Mouse (Mus musculus): ENCODE measurements around the gene Rbm14.
"Not testable (repeated sequence)": the region's sequence is repeated elsewhere in the genome, so short reads cannot be mapped to it uniquely, and the experiment has no call there.

Rbm14 gene

GRCm38 (mm10) chr19:4812334-4812949, 1.0 kb upstream of the Rbm14 start:
- DNase-seq (ENCODE audit: low spot score), result not testable (repeated sequence)

GRCm38 (mm10) chr19:4811909-4812242, 442 bp upstream of the Rbm14 start:
- DNase-seq (ENCODE audit: low spot score), result no peak

- no peak for DNase-seq (ENCODE audit: low spot score)
Observed at GRCm38 (mm10) chr19:4810746-4811062, 730 bp downstream of the Rbm14 start.

DNA sequence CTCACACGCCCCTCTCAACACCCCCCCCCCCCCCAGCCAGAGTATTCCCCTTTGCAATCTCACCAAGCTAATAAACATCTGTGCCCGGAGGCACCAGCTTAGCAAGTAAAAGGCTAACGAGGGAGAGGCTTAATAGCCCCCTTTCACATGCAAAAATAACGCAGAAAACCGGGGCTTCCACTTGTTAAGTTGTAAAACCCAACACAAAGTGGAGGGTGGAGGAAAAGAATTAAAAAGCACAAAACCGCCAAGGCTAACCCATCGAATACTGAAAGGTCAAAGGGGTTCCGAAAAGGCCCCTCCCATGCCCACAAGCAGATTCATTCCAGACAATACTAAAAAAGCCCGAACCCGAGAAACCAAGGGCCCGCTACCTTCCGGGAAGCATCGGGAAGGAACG, 1.1 kb downstream of the Rbm14 start:
- DNase-seq (ENCODE audit: low spot score), result no peak

DNA sequence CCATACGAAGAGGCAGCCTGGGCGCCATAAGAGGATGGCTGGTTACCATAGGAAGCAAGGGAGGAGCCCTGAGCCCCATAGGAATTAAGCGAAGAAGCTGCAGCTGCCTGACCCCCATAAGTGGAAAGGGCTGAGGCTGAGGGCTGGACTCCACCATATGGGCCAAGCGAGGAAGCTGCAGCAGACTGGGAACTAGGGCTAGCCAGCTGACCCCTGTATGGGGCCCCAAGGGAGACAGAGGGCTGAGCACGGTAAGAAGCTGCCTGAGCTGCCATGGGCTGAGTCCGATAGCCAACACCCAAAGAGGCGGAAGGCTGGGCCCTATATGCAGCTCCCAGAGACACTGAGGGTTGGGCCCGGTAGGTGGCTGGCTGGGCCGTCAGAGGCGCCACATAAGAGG, 8.2 kb downstream of the Rbm14 start:
- no peak for DNase-seq (ENCODE audit: low spot score)

- DNase-seq (ENCODE audit: low spot score), result no peak
Observed at GRCm38 (mm10) chr19:4802691-4803091, 8.7 kb downstream of the Rbm14 start.

GRCm38 (mm10) chr19:4799083-4799482, 12.4 kb downstream of the Rbm14 start:
- no peak for DNase-seq (ENCODE audit: low spot score)

DNA sequence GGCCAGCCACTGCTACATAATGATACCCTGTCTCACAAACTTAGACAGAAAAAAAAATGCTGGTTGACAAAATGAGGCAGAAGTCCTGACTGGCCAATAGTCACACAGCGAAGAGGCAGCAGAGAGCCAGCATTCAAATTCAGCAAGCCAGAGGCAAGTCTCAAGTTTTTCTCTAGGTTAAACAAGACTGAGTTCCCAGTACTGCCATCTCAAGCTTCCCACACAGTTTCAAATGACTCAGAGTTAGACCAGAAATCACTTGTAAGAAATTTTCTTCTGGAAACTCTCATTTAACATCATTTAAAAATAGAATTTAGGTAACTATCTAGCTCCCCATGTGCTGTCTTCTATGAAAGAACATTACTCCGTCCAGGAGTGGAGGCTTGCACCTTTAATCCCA, 13.6 kb downstream of the Rbm14 start:
- DNase-seq (ENCODE audit: low spot score), result no peak

DNA sequence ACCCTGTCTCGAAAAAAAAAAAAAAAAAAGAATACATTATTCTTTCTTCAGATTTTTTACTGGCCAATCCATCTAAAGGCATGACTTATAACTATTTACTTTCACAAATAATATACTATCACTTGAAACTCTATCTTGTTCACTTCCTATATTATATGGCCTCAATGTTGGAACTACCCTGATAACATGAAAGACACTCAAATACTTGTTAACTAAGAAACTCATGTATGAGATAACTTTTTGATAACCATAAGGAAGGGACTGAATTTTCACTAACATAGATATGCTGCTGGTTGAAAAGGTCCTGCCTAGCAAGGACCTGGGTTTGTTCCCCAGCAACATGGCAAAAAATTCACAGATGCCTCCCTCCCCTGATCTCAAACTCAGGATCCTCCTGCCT, 15.5 kb downstream of the Rbm14 start:
- no peak for DNase-seq (ENCODE audit: low spot score)

GRCm38 (mm10) chr19:4793831-4794422, 17.5 kb downstream of the Rbm14 start, which contains the start of gene Rbm4:
Rbm4 (minus strand) TSS chr19:4793901.
- DNase-seq (ENCODE audit: low spot score), result peak; percentile 94

DNA sequence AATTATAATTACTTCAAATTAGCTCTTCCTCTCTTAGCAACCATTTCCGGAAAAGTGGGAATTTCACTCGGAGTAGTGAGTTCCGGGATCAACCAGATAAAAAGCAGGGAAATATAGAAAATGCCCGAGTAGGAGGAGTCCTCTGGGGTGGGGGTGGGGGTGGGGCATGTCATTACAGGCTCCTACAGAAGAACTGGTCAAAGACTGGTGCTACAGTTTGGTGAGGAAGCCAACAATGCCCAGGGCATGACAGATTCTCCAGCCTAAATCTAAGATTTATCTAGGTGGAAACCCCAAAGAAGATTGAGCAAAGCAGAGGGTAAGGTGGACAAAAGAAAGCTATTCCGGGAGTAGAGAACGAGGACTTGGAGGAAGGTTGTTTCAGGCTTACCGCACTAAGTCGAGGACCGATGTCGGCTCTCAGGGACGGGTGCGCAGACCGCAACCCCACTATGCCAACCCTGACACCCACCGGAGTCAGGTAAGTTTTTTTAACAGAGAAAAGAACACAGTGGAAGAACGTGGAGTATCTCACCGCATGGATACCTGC, 18.1 kb downstream of the Rbm14 start:
- DNase-seq (ENCODE audit: low spot score), result no peak

DNA sequence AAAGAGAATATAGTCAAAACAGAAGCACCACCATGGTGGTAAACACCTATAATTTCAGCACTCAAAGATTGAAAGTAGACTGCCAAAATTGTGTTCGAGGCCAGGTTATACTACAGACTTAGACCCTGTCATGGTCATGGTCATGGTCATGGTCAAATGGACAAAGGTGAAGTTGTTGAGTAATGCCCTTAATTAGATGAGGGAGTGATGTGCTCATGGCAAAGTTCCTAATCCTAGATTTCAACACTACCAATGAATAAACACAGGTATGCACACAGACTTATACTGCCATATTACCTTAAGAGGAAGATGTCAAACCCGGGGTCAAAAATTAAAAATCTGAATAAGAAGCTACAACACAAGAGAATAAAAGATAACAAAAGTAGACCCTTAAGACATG, 25.1 kb downstream of the Rbm14 start:
- DNase-seq (ENCODE audit: low spot score), result no peak

DNA sequence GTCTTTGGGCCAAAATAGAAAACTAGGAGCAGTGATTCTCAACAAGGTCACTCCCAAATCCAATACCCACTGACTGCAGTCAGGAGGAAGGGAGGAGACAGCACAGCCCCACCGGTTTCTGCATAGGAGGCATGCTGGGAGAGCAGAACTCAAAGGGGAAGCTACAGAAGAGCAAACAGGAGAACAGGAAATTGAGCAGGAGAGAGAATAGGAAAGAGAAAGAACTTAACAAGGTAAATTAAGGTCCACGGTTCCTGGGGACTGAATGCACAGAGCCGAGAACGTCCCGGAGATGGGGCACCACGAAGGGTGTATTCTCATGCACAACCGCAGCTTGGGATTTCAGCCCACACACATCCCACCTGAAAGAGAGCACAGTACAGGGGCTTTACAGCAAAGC, 26.2 kb downstream of the Rbm14 start:
- no peak for DNase-seq (ENCODE audit: low spot score)

DNA sequence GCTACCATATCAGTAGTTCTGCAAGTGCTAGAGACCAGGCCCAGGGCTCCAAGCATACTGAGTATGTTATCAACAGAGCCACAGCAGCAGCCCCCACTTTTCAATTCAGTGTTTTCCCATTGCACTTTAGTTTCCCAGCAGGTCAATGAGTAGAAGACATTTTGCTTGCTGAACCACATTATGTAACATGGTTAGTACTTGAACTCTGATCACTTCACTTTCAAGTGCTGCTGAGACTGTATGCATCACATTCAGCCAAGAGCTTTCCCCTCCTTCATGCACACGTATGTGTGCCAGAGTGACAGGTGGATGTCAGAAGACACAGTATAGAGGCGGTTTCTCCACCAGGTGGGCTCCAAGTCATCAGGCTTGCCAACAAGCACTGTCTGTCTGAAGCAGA, 28.5 kb downstream of the Rbm14 start:
- no peak for DNase-seq (ENCODE audit: low spot score)

DNA sequence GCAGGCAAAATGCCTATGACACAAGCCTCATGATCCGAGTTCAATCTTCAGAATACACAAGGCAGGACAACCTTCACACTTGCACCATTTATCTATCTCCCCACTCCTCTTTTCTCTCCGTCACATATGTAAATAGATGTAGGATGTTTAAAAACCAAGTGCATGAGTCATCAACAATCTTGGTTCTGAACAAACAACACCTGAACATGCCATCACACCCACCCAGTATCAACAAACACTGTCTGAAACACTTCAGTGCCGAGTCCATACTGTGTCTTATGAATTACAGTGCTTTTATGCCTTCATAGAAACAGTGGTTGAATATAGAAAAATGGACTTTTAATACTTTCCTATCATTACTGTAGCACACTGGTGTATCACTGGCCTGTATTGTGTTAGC, 38.6 kb downstream of the Rbm14 start:
- no peak for DNase-seq (ENCODE audit: low spot score)

DNA sequence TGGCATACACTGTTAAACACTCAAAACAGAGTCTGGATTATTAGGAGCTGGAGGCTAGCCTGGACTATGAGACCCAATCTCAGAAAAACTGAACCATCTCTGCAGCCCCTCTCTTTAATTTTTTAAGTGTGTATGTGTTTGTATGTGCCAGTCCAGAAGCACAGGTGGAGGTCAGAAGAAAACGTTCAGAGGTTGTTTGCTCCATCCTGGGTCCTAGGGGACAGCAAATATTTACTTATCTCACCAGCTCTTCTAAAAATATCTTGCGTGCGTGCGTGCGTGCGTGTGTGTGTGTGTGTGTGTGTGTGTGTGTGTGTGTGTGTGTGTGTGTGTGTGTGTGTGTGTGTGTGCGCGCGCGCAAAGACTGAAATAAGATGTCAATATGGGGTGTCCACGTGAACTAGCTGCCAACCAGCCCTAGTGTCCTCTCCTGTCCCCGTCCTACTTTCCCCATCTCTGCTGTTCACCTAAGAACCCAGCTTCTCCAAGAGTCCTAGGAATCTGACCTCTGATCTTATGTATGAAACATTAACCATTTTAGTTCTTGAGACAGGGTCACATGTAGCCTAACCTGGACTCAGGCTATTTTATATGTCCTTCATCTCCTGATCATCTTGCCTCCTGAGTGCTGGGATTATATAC, 43.8 kb downstream of the Rbm14 start:
- no peak for DNase-seq (ENCODE audit: low spot score)

DNA sequence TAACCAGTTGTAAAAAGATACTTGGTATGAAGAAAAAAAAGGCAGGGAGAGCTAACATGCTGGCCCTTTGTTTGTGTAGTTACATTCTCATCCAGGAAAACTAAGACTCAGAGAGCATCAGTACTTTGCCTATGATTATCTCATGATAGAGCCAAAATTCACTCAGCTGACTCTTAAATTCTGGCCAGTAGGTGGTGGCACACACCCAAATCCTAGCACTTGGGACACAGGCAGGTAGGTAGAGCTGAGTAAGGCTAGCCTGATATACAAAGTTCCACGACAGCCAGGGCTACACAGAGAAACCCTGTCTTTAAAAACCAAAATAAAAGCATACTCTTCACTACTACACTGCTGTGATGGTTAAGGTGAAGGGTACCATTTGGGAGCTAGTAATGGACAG, 48.6 kb downstream of the Rbm14 start:
- no peak for DNase-seq (ENCODE audit: low spot score)

DNA sequence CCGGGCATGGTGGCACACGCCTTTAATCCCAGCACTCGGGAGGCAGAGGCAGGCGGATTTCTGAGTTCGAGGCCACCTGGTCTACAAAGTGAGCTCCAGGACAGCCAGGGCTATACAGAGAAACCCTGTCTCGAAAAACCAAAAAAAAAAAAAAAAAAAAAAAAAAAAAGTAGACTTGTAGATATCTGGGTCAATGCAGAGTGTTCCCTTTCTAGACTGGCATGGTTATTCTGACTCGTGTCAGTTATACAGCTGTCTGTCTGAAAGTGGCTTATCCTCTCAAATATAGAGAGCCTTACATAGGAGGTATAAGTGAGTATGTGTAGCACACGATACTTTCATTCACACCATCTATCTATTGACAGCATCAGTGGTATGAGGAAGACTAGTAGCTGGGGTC, 50.9 kb downstream of the Rbm14 start:
- not testable (repeated sequence) for DNase-seq (ENCODE audit: low spot score)

DNA sequence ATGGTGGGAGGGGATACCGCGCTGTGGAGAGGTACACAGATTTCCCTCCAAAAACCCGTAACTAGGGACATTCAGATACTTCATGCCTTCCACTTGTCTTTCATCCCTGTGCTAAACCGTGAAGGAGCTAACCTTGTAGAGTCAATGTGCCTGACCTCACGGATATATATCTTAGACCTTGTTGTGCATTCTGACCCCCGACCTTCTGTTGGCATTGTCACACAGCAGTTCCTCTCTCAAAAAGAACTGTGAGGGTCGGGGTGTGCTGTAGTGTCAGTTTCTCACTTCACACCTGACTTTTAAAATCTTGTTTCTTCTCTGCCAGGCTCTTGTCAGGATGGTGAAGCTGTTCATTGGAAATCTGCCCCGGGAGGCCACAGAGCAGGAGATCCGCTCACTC, 54.5 kb downstream of the Rbm14 start:
- no peak for DNase-seq (ENCODE audit: low spot score)

GRCm38 (mm10) chr19:4756193-4756911, 55.1 kb downstream of the Rbm14 start, which contains the start of gene Rbm4b:
Rbm4b (plus strand) TSS chr19:4756497.
- DNase-seq (ENCODE audit: low spot score), result peak; percentile 92

DNA sequence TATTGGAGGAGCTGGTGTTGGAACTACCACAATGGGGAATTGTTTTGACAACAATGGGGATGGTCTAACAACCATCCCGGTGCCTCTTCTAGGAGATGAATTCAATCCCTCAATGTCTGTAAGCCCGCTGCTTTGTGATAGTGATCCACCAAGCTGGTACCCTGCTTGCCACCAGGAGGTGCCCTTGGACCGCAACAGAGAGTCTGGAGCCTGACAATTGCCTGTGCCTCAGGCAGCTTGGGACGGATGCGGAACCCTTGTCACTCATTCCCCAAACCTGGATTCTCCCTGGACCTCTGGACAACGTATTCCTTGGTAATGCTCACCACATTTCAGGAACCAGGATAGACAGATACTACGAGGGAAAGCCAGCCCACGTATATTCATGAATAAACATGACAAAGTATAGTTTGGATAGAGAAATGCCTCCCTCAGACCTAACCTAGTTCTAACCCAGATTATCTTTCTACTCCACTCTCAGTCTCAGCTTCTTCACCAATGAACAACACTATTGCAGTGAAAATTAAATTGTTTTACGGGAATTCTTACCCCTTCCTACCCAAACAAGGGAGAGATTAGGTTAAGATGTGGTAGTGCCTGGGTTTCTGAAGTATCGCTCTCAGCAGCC, 55.8 kb downstream of the Rbm14 start:
- DNase-seq (ENCODE audit: low spot score), result peak; percentile 84

All from MN1 (cell line).